Mouse (Mus musculus) spleen, postnatal 36 days (tissue): ENCODE measurements at regions not wholly inside any gene's neighbourhood (a gene's known extent, or its start where the extent isn't known, plus 50 kb on each side); places are given as distances from the start of the nearest gene placed in this dataset.

Source experiments
- DNase-seq, 2 experiments: peaks; one replicate each; pipeline ENCODE4 v3.0.0; 2022; ENCODE audit warnings: low spot score in 2 of 2, mixed read lengths in 1 of 2

GRCm38 (mm10) chr6:49990522-49990858, 119.6 kb upstream of the Mpp6 start:
- DNase-seq, result no peak

GRCm38 (mm10) chr6:49999365-49999764, 110.7 kb upstream of the Mpp6 start:
- no peak for DNase-seq

- DNase-seq, result no peak
Observed at GRCm38 (mm10) chr6:50008074-50008473, 102.0 kb upstream of the Mpp6 start.

- DNase-seq, result no peak
Observed at GRCm38 (mm10) chr6:50008869-50009268, 101.2 kb upstream of the Mpp6 start.

GRCm38 (mm10) chr6:50009339-50009738, 100.7 kb upstream of the Mpp6 start:
- DNase-seq, result peak; percentile 33 to 42

- no peak for DNase-seq
Observed at GRCm38 (mm10) chr6:50009856-50010255, 100.2 kb upstream of the Mpp6 start.

GRCm38 (mm10) chr6:50011071-50011470, 99.0 kb upstream of the Mpp6 start:
- no peak for DNase-seq

- DNase-seq, result no peak
Observed at GRCm38 (mm10) chr6:50011746-50012453, 98.1 kb upstream of the Mpp6 start.

- no peak for DNase-seq
Observed at GRCm38 (mm10) chr6:50013067-50013466, 97.0 kb upstream of the Mpp6 start.

- no peak for DNase-seq
Observed at GRCm38 (mm10) chr6:50013842-50014241, 96.2 kb upstream of the Mpp6 start.

GRCm38 (mm10) chr6:50027981-50028380, 82.1 kb upstream of the Mpp6 start:
- DNase-seq, result no peak

- no peak for DNase-seq
Observed at GRCm38 (mm10) chr6:50029895-50030515, 80.0 kb upstream of the Mpp6 start.

GRCm38 (mm10) chr6:50031356-50031755, 78.7 kb upstream of the Mpp6 start:
- DNase-seq, result no peak

- no peak for DNase-seq
Observed at GRCm38 (mm10) chr6:50032894-50033595, 77.0 kb upstream of the Mpp6 start.

- no peak for DNase-seq
Observed at GRCm38 (mm10) chr6:50037614-50038013, 72.4 kb upstream of the Mpp6 start.

- no peak for DNase-seq
Observed at GRCm38 (mm10) chr6:50038369-50038768, 71.7 kb upstream of the Mpp6 start.

GRCm38 (mm10) chr6:50041044-50041443, 69.0 kb upstream of the Mpp6 start:
- DNase-seq, result no peak

- no peak for DNase-seq
Observed at GRCm38 (mm10) chr6:50042127-50042526, 67.9 kb upstream of the Mpp6 start.

GRCm38 (mm10) chr6:50044165-50044564, 65.9 kb upstream of the Mpp6 start:
- DNase-seq, result no peak

GRCm38 (mm10) chr6:50046721-50047120, 63.3 kb upstream of the Mpp6 start:
- no peak for DNase-seq

GRCm38 (mm10) chr6:50052416-50052815, 57.6 kb upstream of the Mpp6 start:
- no peak for DNase-seq

GRCm38 (mm10) chr6:50053086-50053485, 57.0 kb upstream of the Mpp6 start:
- DNase-seq, result no peak

GRCm38 (mm10) chr6:50054233-50054632, 55.8 kb upstream of the Mpp6 start:
- DNase-seq, result no peak
